Mouse (Mus musculus) retina, postnatal 1 day (tissue): ENCODE measurements around the gene Cyld.
"Not testable (repeated sequence)": the region's sequence is repeated elsewhere in the genome, so short reads cannot be mapped to it uniquely, and the experiment has no call there.

ENCODE experiments used
- DNase-seq: peaks from one replicate; pipeline ENCODE4 v3.0.0-alpha.2; 2012

The Cyld gene

DNA sequence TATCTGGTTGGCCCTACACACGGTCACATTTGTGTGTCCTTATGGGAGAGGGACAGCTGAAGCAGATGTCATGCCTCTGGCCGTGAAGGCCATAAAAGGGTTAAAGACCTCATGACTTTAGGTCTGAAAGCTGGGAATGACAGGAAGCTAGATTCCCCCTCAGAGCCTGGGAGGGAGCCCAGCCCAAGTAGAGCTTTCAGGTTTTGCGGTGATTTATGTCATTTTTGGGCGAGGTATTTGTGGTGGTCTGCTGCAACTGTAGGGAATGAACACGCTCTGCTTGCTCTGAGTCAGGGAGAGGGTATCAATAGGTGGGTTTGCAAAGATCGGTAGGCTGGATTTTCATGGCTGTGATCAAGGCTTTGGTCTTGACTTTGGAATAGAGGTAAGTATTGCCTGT lies 6.9 kb upstream of the Cyld start:
- no peak for DNase-seq

DNA sequence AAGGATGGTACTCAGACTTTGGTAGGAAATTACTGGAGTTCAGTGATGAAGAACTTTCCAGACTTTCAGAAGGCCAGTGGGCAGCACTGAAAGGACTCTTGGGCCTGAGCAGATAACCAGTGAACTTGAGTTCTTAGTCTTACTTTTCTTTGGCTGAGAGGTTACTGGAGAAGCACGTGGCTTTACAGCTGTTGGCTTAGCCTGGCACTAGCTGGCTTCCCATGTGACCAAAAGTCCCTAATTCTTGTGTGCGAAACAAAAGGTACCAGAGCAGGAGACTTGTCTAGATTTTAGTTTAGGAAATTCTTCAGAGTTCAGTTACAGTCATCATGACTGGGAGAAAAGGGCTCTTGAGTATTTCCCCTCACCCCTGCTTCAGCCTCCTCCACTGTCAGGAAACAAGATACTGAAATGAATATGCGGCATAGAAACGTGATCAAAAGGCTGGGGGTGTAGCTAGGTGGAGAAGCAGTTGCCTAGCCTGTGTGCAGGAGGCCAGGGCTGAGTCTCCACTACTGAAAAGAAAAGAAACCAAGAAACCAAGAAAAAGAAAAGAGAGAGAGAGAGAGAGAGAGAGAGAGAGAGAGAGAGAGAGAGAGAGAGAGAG lies 5.4 kb upstream of the Cyld start:
- DNase-seq = no peak

DNA sequence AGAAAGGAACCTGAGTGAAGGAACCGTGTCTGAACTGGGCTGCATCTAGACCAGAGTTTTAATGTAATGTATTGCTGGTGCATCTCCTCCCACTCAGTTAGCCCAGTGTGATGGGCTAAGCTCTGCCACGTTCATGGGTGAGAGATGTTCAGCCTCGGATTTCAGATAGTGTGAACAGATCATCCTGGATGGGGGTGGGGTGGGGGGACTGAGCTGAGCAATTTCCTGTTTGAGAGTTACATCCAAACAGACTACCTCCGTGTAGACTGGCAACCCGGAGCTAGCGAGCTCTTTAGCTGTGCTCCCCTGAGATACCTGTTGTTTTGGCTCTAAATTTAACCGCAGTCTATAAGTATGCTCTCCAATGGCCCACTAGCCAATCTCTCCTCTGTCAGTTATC lies 4.9 kb upstream of the Cyld start:
- DNase-seq = no peak

DNA sequence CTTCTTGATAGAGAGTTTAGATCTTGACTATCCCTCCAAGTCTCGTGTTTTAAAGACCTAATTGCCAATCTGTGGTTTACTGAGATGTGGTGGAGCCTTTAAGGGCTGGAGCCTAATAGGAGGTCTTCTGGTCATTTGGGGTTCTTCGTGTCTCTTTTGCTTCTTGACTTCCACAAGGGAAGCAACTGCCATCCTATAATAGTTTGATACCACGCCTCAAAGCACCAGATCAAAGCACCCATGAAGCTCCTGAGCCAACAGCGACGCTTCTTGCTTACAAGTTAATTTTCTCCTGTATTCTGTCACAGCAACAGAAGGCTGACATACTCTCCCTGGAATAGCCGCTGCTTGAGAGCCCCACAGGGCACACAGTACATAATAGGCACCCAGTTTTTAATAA lies 4.0 kb upstream of the Cyld start:
- DNase-seq = no peak

DNA sequence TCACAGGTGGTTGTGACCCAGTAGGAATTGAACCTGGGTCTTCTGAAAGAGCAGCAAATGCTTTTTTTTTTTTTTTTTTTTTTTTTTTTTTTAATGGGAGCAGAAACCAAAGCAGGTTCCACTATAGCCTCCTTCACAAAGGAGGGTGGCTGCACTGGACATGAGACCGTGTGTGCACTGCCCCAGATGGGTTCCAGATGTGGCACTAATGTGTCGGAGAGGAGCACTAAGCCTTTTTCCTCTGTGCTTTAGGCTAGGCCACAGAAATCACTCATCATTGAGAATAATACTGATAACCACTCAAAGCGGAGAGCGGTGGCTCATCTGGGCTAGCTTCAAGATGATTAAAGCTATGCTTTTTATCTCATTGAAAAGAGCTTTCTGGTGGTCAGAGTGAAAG lies 3.5 kb upstream of the Cyld start:
- no peak for DNase-seq

DNA sequence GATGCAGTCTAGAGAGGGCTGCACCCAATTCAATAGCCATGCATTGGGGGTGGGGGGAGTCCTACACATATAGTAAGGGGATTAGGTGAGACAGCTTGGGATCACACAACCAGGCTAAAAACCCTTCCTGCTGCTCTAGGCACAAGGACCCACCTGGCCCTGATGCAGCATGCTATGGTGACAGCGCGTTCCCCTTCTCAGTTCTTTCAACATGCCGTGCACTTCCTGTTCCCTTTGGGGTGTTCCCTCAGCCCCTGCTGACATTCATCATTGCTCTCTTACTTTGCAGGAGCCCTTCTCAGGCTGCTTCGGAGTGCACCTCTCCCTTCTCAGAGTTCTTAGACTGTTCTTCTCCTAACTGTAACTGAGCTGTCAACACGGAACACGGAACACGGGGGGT lies 2.5 kb upstream of the Cyld start:
- DNase-seq = no peak

DNA sequence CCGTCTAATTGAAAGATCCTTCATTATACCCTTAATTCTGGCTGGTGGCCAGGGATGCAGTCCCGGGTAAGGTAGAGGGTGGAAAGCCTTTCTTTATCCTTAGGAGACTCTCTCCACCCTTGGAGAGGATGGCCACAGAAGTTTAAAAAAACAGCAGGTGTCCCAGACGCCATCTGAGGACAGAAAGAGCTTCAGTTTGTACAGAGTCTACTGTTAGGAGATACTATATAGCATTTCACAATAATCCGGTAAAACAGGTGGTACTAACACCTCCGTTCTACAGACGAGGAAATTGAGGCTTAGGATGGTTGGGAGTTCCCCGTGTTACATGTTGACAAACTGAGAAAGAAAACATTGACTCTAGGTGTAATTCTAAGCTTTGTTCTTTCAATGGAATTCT lies 600 bp upstream of the Cyld start:
- no peak for DNase-seq

DNA sequence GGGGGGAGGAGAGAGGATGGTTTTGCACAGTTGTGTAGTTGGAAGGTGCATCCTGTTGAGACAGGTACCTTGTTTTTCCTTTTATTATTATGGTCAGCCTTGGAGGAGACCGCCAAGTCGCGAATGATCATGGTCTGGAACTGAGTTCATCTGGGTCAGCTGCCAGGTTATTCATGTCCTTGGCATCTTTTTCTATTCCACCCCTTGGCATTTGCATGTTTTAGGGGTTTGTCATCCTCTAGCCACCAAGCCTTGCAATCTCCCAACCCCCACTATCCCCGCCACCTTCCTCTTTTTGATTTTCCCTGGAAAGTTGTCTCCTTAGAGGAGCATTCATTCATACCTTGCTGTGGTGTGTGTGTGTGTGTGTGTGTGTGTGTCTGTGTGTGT lies 809 bp downstream of the Cyld start:
- DNase-seq = no peak

DNA sequence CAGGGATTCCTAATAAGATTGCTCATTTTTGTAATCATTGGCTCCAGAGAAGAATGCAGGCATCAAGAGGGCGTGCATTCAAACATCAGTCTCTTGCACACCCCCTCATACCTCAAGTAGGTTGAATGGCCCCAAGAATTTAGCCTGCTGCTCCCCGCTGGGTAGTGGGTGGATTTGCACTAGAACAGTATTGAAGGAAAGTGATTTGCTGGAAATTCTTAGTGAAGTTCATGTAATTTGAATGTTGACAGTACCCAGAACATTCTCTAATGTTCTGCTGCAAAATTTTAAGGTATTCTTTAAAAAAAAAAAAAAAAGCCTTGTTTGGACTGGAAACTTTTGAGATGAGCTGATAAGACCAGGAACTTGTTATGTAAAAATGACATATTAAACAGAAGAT lies 1.2 kb downstream of the Cyld start:
- no peak for DNase-seq

DNA sequence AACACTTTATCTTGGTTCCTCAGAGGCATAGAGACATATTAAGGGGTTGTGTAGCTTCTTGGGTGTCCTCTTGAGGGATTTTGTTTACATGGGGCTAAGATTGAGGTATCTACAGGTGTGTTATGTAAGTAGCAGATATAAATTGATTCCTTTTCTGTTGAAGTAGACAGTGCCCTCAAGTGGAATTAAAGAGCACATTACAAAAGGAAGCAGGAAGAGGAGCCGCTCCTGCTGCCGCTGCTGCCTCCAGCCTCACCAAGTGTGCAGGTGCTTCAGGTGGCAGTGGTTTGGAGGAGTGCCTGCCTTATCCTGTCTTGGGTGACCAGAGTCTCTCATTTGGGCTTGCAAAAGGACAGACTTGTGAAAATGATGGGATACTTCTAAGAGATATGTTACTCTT lies 4.8 kb downstream of the Cyld start:
- DNase-seq = peak; percentile 13

DNA sequence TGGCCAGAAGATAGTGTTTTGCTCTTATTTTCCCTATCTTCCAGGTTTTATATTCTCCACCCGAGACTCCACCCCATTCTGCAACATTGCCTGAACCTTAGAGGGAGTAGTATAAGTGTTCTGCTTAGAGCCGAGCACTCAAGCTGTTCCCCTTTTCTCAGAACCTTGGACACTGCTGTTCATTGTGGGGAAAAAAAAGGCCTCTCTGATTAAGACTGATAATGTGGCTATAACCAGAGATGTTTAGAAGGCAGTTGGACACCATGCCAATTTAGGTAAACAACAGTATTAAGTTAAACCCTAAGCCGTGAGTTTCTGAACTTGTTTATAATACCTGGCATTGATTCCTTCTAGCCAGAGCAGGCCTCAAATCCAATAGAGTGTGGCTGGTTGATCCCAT lies 6.0 kb downstream of the Cyld start:
- no peak for DNase-seq

DNA sequence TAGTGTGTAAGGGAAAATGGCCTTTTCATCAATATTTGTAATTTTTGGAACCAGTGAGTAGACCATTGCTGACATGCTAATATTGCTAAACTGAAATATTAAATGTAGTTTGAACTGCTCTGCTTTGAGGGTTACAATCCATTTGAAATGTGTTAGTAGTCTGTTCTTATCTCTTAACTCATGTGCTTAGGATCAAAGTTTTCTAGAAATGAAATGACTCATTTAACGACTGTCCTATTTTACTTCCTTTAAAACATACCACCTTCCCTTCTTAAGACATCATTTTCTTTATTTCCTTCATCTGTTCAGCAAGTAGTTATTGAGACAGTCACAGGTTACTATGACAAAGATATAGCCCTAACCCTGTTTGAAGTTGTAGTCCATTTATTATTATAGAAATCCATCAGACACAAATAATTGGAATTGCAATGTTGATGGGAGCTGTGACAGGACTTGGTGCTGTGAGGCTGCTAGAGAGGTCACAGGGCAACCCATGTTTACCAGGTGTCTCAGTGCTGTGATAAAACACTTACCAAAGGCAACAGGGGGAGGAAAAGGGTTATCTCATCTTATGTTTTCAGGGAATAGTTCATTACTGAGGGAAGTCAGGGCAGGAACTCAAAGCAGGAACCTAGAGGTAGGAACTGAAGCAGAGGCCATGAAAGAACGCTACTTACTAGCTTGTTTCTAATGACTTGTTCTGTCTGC lies 26.6 kb downstream of the Cyld start:
- DNase-seq = no peak

DNA sequence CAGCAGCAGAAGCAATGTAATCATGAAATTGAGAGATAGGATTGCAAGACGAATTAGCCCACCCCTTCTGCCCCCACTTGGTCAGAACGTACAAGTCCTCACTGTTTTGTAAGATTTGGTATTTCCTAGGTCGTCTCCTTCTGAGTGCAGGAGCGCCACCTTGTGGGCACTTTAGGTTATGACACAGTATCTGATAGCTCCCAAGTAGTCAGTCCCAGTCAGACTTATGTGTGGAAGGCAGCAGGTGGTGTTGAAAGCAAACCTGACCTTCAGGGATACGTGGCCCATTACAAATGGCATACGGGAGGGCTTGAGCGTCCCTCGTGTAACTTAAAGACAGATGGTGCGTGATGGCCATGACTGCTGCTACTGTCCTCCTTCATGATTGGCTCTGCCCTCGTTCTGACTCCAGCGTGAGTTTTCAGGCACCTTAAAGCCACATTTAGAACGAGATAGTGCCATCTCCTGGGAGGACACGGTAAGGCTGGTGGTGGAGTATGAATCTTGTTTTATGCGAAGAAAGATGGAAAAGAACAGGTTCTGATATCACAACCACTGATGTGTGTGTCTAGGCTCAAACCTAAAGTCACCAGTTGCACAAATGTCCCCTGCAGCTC lies 58.5 kb downstream of the Cyld start:
- peak; percentile 90 for DNase-seq

DNA sequence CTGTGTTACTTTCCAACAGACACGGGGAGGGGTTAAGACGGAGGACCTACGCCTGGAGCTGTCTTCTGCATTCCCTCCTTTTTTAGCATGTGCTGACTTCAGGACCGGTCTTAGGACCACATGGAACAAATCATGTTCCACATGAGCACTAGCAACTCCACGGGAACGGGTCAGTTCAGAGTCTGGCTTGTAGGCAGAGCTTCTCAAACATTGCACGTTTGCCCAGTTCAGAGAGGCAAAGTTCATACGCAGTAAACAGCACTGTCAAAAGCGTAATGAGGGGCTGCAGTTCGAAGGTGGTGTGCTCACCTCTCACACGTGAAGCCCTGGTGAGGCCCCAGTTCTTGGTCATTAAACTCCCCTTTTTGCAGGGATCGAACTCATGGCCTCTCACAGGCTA lies 65.2 kb downstream of the Cyld start:
- no peak for DNase-seq

DNA sequence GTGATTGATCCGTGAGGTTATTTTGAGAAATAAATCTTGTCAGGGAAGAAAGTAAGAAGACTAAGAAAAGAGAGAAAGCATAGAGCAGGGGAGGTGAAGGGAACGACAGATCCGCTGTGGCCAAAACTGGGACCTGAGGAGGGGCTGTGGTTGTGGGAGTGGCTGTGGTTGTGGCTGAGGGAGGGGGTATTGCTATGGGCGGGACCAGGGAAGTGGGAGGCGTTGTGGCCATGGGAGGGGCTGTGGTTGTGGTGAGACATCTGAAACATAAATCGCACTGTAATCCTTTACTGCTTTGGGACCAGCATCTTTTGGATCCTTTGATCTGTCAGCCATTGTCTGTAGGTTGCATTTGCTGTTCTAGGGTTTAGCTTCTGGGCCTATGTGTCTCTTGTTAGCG lies 74.4 kb downstream of the Cyld start:
- DNase-seq = no peak

DNA sequence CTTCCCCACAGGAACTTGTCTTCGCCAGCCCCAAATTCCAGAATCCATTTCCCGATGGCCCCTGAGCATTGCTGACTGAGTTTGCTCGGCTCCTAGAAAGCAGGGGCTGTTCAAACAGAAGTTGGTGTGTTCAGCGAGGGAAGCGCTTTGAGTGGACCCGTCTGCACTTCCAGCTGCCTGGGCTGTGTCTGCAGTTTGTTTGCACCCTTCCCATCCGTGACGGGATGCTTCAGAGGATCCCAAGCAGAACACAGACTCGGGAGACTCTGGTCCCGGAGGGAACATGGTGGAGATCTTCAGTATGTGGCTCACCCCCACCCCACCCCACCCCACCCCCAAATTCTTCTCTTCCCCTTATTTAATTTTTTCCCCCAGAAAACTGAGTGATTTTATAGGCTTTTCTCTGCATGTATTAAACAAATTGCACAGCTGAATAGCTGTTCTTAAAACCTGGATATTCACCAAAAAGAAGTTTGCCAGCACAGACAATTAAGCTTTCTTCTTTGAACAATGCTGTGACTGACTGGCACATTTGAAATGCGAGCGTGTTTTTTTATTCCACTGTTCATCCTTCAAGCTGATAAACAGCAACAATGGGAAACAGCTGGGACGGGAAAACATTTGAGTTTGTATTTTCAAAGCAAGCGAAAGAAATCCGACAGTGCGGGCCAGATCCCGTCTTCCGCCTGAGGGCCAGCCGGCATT lies 77.9 kb downstream of the Cyld start:
- DNase-seq = no peak

DNA sequence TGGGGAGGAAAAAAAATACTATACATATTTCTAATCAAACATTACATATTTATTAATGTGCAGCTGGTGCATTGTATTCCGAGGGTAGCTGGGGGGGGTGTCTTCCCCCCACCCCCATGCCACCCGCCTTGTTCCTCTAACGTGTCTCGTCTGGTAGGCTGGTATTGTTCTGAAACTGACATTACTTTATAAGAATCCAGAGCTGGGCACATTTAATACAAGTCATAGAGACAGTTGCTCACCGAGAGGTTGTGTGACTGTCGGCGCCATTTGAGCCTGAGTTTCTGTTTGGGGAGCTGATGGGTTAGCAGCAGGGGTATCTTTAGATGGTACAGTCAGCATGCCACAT lies 78.4 kb downstream of the Cyld start:
- DNase-seq = no peak

DNA sequence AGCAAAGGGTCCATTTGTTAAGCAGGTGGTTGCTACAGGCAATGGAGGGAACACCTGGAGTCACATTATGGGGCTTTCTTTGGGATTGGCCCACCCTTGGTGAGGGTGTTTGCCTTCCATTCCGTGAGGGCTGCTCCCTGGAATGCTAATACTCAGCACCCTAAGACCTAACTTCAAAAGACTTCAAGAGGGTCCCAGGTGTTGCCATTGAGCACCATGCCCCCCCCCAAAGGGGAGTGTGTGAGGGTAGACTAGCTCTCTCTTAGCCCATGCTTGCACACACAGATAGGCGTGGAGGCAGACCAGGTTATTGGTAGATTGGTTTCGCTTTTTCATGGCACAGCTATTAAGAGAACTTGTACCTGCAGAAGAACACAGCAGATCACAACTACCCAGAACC lies 83.3 kb downstream of the Cyld start:
- DNase-seq = no peak

DNA sequence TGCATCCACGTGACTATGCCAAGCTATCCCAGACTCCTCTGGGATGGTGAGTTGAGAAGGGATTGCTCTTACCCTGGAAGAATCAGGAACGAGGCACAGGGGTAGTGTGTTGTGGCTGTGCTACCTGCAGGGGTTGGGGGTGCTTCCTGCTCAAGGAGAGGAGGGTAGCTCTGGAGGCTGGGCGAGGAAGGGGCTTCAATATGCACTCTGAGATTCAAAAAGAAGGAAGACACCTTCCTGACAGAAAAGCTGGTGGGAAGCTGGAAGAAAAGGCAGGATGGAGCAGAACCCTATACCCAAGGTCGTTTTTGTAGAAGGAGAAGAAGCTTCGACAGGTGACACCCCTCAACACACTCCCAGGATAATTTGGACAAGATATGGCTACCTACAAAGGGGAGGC lies 84.5 kb downstream of the Cyld start:
- no peak for DNase-seq

DNA sequence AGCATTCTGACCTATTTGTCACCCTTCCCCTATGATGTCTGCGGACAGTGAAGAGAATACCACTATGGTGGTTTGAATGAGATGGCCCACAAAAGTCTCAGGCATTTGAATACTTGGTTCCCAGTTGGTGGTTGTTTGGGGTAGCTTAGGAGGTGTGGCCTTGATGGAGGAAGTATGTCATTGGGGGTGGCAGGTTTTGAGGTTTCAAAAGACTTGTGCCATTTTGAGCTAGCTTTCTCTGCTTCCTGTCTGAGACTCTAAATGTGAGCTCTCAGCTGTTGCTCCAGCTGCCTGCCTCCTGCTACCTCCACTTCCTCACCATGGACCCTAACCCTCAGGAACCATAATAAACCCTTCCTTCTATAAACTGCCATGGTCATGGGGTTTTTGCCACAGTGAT lies 86.9 kb downstream of the Cyld start:
- DNase-seq = no peak

DNA sequence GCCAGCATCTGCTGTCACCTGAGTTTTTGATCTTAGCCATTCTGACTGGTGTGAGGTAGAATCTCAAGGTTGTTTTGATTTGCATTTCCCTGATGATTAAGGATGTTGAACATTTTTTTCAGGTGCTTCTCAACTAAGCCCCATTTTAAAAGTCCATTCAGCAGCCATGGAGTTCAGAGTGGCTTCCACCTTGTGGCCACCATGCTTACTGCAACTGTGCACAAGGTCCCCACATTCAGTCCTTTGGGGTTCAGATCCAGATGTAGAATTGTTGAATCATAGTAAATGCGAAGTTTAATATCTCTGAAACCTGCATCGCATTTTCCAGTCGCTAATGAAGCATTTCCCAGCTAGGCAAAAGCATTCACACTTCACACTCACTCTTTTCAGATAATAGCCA lies 91.5 kb downstream of the Cyld start:
- not testable (repeated sequence) for DNase-seq

DNA sequence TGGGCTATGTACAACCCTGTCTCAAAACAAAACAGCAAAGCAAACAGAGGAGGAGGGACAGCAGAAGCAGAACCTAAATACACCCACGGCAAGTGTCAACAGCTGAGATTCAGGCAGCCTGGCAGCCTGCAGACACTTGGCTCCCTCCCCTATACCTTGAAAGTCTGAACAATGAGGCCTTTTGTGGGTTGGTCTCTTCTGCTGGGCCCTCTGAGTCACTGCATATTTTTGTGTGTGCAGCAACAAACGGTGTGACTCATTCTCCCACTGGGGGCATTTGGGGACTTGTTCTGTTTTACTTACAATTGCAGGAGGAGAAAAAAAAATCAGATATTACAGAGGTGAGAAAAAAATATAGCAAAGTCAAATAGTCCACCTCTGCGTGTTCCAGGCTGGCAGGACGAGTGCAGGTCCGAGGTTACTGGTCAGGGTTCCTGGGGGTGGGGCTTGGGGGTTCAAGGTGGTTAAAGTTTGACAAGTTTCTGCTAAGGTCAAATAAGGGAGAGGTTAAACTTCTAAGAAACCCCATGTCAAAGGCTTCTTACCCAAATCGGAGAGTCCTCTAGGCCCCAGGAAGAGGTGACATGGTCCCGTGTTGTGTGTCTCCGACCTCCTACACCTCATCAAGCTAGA lies 96.0 kb downstream of the Cyld start:
- peak; percentile 30 for DNase-seq

DNA sequence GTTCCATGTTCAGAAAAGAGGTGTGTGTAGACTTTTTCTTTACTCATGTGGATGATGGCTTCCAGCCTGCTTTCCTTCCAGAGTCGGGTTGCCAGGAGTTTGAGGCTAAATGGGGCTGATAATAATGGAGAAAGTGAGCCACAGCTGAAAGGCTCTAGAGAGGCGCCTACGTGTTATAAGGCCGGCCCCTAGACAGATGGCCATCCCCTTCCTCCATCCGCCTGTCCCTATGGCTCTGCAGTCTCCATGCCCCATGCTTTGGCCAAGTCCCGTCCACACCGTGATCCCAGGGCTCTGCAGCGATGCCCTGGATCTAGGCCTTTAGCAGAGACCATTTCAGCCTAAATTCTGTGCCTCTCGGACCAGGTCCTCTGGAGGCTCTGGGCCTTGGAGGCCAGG lies 96.5 kb downstream of the Cyld start:
- no peak for DNase-seq
